Mouse (Mus musculus) thymus, adult 2 months (tissue): ENCODE data around the gene Dlg3. TPM values are rescaled to one million over a fixed set of nuclear protein-coding genes. Genes with fewer than 3 reads are reported as not detected.

Source experiments
- DNase-seq: peaks from one replicate; pipeline ENCODE4 v3.0.0; 2021
- H3K27ac ChIP-seq: fragments of 200-500 bp; 2 replicates; pipeline ENCODE4 v1.5.1; 2012; ENCODE audit warnings: low read length, control low read depth; ENCODE audit not compliant: control insufficient read depth, insufficient read depth
- H3K27me3 ChIP-seq: fragments of 200-500 bp; 2 replicates; pipeline ENCODE4 v1.6.1; 2012; ENCODE audit warnings: mild to moderate bottlenecking, low read length, moderate library complexity, mixed read lengths; ENCODE audit not compliant: control insufficient read depth, insufficient read depth
- H3K36me3 ChIP-seq: fragments of 200-500 bp; 2 replicates; pipeline ENCODE4 v1.6.1; 2012; ENCODE audit warnings: mild to moderate bottlenecking, low read length, moderate library complexity; ENCODE audit not compliant: control insufficient read depth, insufficient read depth
- H3K4me1 ChIP-seq: fragments of 200-500 bp; replicated peaks from 2 replicates; pipeline ENCODE4 v1.6.1; 2012; ENCODE audit warnings: low read length; ENCODE audit not compliant: control insufficient read depth, insufficient read depth
- H3K4me3 ChIP-seq: fragments of 200-500 bp; 2 replicates; pipeline ENCODE4 v1.5.1; 2012; ENCODE audit warnings: mild to moderate bottlenecking, low read length, control low read depth, moderate library complexity; ENCODE audit not compliant: control insufficient read depth, insufficient read depth
- CTCF ChIP-seq: fragments of 200-500 bp; IDR thresholded peaks from 2 replicates; pipeline ENCODE4 v1.5.1; 2012; ENCODE audit warnings: mild to moderate bottlenecking, control low read depth, low read length, moderate library complexity, borderline replicate concordance; ENCODE audit not compliant: control insufficient read depth, poor library complexity, insufficient read depth; ENCODE audit errors: extremely low read depth
- POLR2A ChIP-seq: fragments of 200-500 bp; IDR thresholded peaks from 2 replicates; pipeline ENCODE4 v1.6.1; 2012; ENCODE audit warnings: mild to moderate bottlenecking, low read length, control low read depth, moderate library complexity; ENCODE audit not compliant: control insufficient read depth, poor library complexity, insufficient read depth; ENCODE audit errors: extremely low read depth
- WGBS: fragments of 180-500 bp; shearing (Covaris S2); methylation state at CpG from one replicate; pipeline ENCODE4 v1.1.7; 2018; 5-methylcytosine and 5-hydroxymethylcytosine counted together
- polyA plus RNA-seq: library from polyadenylated mRNA; depleted of rRNA; stranded (reverse); fragments of >200 nt; gene quantifications from 2 replicates; pipeline ENCODE4 v1.2.3, GENCODE M21; 2012; rRNA removed

The Dlg3 gene
- 10.2 and 12.3 TPM in 2 replicates for polyA plus RNA-seq

GRCm38 (mm10) chrX:100767181-100767884 lies at the start of gene Dlg3:
Gene Dlg3, plus strand, starts transcription at chrX:100767722.
- no peak for DNase-seq

GRCm38 (mm10) chrX:100728947-100729346 lies 38.6 kb upstream of the Dlg3 start:
- WGBS: 69% methylated on average over 1 of the region's 1 CpGs
- Histone ChIP-seq H3K36me3 (peaks cover 15% of the 10 kb centered on the region), H3K27ac (no peak overlapping the region), H3K27me3 (no peaks in the 10 kb centered on the region), H3K4me1 (no peaks in the 10 kb centered on the region), H3K4me3 (no peak overlapping the region)
- TF ChIP-seq CTCF (no peak), POLR2A (no peak)
- no peak for DNase-seq

More at GRCm38 (mm10) chrX:100767181-100767884, at the start of gene Dlg3:
- Histone ChIP-seq H3K27ac (no peak within 1 kb of the TSS), H3K4me1 (peaks cover 8% of the 10 kb centered on the region), H3K4me3 (peak within 1 kb of the TSS; percentile 14), H3K27me3 (peaks cover 8% of the 10 kb centered on the region; the same call in 1 of the 2 replicates), H3K36me3 (no peaks in the 10 kb centered on the region)
- WGBS: 9% methylated on average over 23 of the region's 26 CpGs
- TF ChIP-seq CTCF (0 out of 2 replicates have a peak, but pooled peaks have one; percentile 23), POLR2A (no peak)

- no peak for DNase-seq
- H3K27me3 ChIP-seq: no peaks in the 10 kb centered on the region
Observed at GRCm38 (mm10) chrX:100729665-100730188, 37.8 kb upstream of the Dlg3 start, which contains the start of gene Gdpd2. Gene Gdpd2, plus strand, starts transcription at chrX:100729873.

GRCm38 (mm10) chrX:100730266-100730665 lies 37.3 kb upstream of the Dlg3 start:
- Histone ChIP-seq H3K4me3 (no peak overlapping the region), H3K27me3 (no peaks in the 10 kb centered on the region), H3K27ac (no peak overlapping the region), H3K36me3 (peaks cover 11% of the 10 kb centered on the region), H3K4me1 (no peaks in the 10 kb centered on the region)
- no peak for DNase-seq
- WGBS: 54% methylated on average over 8 of the region's 8 CpGs
- TF ChIP-seq CTCF: no peak
- no peak for TF ChIP-seq POLR2A

More at GRCm38 (mm10) chrX:100729665-100730188, 37.8 kb upstream of the Dlg3 start, which contains the start of gene Gdpd2:
- Histone ChIP-seq H3K27ac (no peak within 1 kb of the TSS), H3K4me1 (no peaks in the 10 kb centered on the region), H3K36me3 (peaks cover 11% of the 10 kb centered on the region), H3K4me3 (no peak within 1 kb of the TSS)
- 10% methylated on average over 8 of the region's 8 CpGs for WGBS
- TF ChIP-seq CTCF (no peak), POLR2A (no peak)

- H3K36me3 ChIP-seq: no peaks in the 10 kb centered on the region
- no peak overlapping the region for H3K4me3 ChIP-seq
- no peak for TF ChIP-seq POLR2A
- TF ChIP-seq CTCF: no peak
- H3K4me1 ChIP-seq: no peaks in the 10 kb centered on the region
- no peaks in the 10 kb centered on the region for H3K27me3 ChIP-seq
- H3K27ac ChIP-seq: no peak overlapping the region
- no peak for DNase-seq
- WGBS: 93% methylated on average over 7 of the region's 7 CpGs
Observed at GRCm38 (mm10) chrX:100734359-100734758, 33.2 kb upstream of the Dlg3 start.

- Histone ChIP-seq H3K27ac (no peak overlapping the region), H3K36me3 (no peaks in the 10 kb centered on the region), H3K27me3 (no peaks in the 10 kb centered on the region), H3K4me3 (no peak overlapping the region), H3K4me1 (no peaks in the 10 kb centered on the region)
- WGBS: 10% methylated on average over 14 of the region's 14 CpGs
- TF ChIP-seq CTCF (no peak), POLR2A (no peak)
- peak; percentile 18 for DNase-seq
Observed at GRCm38 (mm10) chrX:100738918-100739317, 28.6 kb upstream of the Dlg3 start.
